Mouse (Mus musculus) right cerebral cortex, adult 2 months (tissue): ENCODE measurements around the gene Frmd8.
A peak's percentile ranks its signal among the peaks of the same experiment; 100 is the strongest.

Experiments
- DNase-seq, 2 experiments: peaks; one replicate each; pipeline ENCODE4 v3.0.0; 2021 to 2022; ENCODE audit warnings: low spot score in 2 of 2

Gene Frmd8

GRCm38 (mm10) chr19:5849843-5850527 is 25.1 kb downstream of the Frmd8 start:
- DNase-seq, result peak; percentile 95 to 97

GRCm38 (mm10) chr19:5848826-5849672 is 26.0 kb downstream of the Frmd8 start:
- peak in 1 of 2 experiments; percentile 17 for DNase-seq

DNA sequence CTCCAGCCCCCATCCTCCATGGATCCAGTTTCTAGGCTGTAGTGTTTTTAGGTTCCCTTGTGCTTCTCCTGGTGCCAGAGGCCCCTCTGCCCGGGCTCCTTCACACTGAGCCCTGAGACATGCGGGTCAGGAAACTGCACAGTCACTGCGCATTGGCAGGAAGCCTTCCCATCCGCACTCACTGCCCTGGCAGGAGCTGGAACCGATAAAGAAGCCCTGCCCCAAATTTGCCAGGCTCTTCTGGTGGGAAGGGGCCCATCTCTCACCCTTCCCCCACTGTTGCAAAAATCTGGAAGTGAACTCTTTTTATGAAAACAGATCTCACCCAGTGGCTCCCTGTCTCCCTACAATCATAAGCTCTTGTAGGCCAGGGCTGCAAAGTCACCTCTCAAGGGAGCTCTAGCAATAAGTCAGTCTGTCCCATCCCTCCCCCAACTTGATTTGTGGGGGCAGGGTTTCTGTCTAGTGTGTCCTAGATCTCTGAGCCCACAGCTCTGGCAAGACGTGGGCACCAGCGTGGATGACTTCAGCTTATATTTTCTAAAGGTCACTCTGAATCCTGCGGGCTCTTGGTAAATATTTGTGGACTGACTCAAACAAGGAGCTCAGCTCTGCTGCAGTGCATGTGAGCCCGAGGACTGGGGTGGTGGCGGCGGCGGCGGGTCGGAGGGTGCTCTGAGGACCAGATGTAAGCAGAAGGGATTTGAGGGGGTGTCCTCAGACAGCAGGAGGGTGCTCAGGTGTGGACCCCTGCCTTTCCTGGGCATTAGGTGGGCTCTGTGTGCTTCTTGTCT is 26.8 kb downstream of the Frmd8 start:
- DNase-seq, result peak; percentile 48 to 76

- DNase-seq, result peak in 1 of 2 experiments; percentile 20
These were observed 27.7 kb downstream of the Frmd8 start for GRCm38 (mm10) chr19:5847306-5847796.

GRCm38 (mm10) chr19:5846557-5847305 is 28.3 kb downstream of the Frmd8 start:
- peak; percentile 91 for DNase-seq

- peak; percentile 51 to 54 for DNase-seq
These were observed 28.9 kb downstream of the Frmd8 start for GRCm38 (mm10) chr19:5846154-5846553.

- peak; percentile 89 to 92 for DNase-seq
These were observed 29.5 kb downstream of the Frmd8 start for GRCm38 (mm10) chr19:5845319-5846135.

GRCm38 (mm10) chr19:5844831-5845318 is 30.2 kb downstream of the Frmd8 start:
- DNase-seq, result no peak

DNA sequence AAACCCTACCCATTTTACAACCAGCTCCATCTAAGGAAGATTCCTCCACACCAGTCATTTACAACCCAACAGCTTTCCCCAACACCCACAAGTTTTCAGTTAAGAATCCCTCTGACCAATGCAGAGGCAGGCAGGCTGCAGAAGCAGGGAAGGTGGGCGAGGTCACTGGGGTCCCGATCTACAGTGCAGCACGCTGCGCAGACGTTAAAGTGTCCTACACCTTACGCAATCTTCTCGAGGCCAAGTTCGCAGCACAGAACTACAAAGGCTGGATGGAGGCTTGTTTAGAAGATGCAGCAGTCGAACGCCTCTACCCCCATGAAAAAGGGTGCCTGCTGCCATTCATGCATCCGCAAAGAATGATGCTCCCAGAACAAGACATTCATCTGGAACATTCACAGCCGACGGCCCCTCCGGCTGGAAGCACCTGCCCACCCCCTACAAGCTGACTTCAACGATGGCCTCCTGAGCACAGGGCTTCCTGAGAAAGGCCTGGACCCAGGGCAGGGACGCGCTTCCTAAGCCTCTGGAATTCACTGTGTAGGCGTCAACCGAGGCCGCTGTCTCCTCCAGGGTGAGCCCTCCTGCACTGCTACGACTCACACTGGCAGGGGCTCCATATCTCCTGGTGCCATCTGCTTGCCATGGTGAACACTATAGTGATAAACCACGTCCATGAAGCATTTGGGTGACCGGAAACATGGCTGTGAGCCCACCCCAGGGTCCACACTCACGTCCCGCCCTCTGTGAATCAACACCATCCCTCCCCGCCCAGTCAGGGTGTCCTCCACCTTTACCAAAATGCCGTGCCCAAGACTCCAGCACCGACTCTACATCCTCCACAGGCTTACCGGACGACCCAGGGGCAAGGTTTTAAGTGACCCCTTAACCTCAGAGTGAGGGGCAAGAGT is 31.0 kb downstream of the Frmd8 start:
- DNase-seq, result no peak

- no peak for DNase-seq
These were observed 32.0 kb downstream of the Frmd8 start for GRCm38 (mm10) chr19:5842785-5843730.

- no peak for DNase-seq
These were observed 32.9 kb downstream of the Frmd8 start for GRCm38 (mm10) chr19:5841999-5842784.

- DNase-seq, result no peak
These were observed 33.6 kb downstream of the Frmd8 start for GRCm38 (mm10) chr19:5841389-5841946.

GRCm38 (mm10) chr19:5840890-5841388 is 34.1 kb downstream of the Frmd8 start:
- DNase-seq, result no peak

GRCm38 (mm10) chr19:5840086-5840889 is 34.8 kb downstream of the Frmd8 start:
- DNase-seq, result no peak

GRCm38 (mm10) chr19:5839317-5840085 is 35.6 kb downstream of the Frmd8 start:
- no peak for DNase-seq
